Mouse (Mus musculus): ENCODE measurements at regions not wholly inside any gene's neighbourhood (a gene's known extent, or its start where the extent isn't known, plus 50 kb on each side); places are given as distances from the start of the nearest gene placed in this dataset.

DNA sequence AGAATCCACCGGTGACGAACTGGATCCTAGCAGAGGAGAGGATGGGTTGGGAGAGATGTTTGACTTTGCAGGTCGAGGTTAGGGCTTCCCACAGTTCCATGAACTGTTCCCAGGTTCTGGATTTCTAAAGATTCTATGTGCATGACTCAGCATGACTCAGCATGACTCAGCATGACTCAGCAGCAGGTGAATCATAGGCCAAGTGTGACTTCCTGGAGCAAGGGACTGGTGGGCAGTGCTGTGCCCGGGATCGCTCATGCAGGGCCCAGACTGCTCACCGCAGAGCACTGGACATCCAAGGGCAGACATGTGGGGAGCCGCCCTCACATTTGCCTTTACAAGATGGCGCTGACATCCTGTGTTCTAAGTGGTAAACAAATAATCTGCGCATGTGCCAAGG, 179.0 kb downstream of the Tex29 start:
- no peak for TF ChIP-seq CTCF (IDR thresholded peaks at IDR 0.05; ENCODE audit: low read depth)
- no peak for TF ChIP-seq EP300 (IDR thresholded peaks at IDR 0.05; ENCODE audit: low read depth)
